Mouse (Mus musculus) embryonic facial prominence, embryonic 10.5 days (tissue): Measurements from ENCODE around the gene Tesk1. TPM values are rescaled to one million over a fixed set of nuclear protein-coding genes. Genes with fewer than 3 reads are reported as not detected.
A peak's percentile ranks its signal among the peaks of the same experiment; 100 is the strongest.

Experiments used
- DNase-seq: peaks from one replicate; pipeline ENCODE4 v3.0.0-alpha.2; 2017; ENCODE audit warnings: low spot score
- H3K27ac ChIP-seq: fragments of 300-500 bp; sonication (generic); replicated peaks from 2 replicates; pipeline ENCODE4 v1.5.1; 2016; ENCODE audit warnings: mild to moderate bottlenecking
- H3K27me3 ChIP-seq: fragments of 300-500 bp; sonication (generic); replicated peaks from 2 replicates; pipeline ENCODE4 v1.6.1; 2016; ENCODE audit warnings: low read depth, mild to moderate bottlenecking; ENCODE audit not compliant: poor library complexity, severe bottlenecking
- H3K36me3 ChIP-seq: fragments of 300-500 bp; sonication (generic); replicated peaks from 2 replicates; pipeline ENCODE4 v1.6.1; 2016; ENCODE audit warnings: mild to moderate bottlenecking, moderate library complexity
- H3K4me1 ChIP-seq: fragments of 300-500 bp; sonication (generic); 2 replicates; pipeline ENCODE4 v1.6.1; 2016
- H3K4me3 ChIP-seq: fragments of 300-500 bp; sonication (generic); 2 replicates; pipeline ENCODE4 v1.5.1; 2016; ENCODE audit warnings: mild to moderate bottlenecking, moderate library complexity
- H3K9me3 ChIP-seq: fragments of 300-500 bp; sonication (generic); 2 replicates; pipeline ENCODE4 v1.6.1; 2016; ENCODE audit warnings: mild to moderate bottlenecking
- WGBS: fragments of 180-500 bp; shearing (Covaris S2); methylation state at CpG from one replicate; pipeline ENCODE4 v1.1.7; 2016; 5-methylcytosine and 5-hydroxymethylcytosine counted together
- polyA plus RNA-seq: library from polyadenylated mRNA; unstranded; fragments of >200 nt; fragmentation: Nextera tagmentation; extraction: Ambion mirVana; gene quantifications from 2 replicates; pipeline ENCODE4 v1.2.1, GENCODE M21; 2016

Gene Tesk1
- polyA plus RNA-seq, 1 experiment from 2014 or later: 9.2 TPM

- Histone ChIP-seq H3K36me3 (peaks cover 65% of the 10 kb centered on the region), H3K4me3 (no peak overlapping the region), H3K27ac (no peak overlapping the region; the same call in 1 of the 2 replicates), H3K9me3 (no peaks in the 10 kb centered on the region), H3K27me3 (peaks cover 56% of the 10 kb centered on the region), H3K4me1 (peaks cover 27% of the 10 kb centered on the region)
- no peak for DNase-seq
- WGBS: 73% methylated on average over 28 of the region's 28 CpGs
These were observed 20.0 kb upstream of the Tesk1 start for GRCm38 (mm10) chr4:43421632-43422240.

GRCm38 (mm10) chr4:43423267-43423934 is 18.3 kb upstream of the Tesk1 start:
- no peak for DNase-seq
- Histone ChIP-seq H3K9me3 (no peaks in the 10 kb centered on the region), H3K4me1 (peaks cover 40% of the 10 kb centered on the region), H3K36me3 (peaks cover 56% of the 10 kb centered on the region), H3K27ac (no peak overlapping the region), H3K4me3 (no peak overlapping the region), H3K27me3 (peaks cover 73% of the 10 kb centered on the region)
- 91% methylated on average over 20 of the region's 20 CpGs for WGBS

- peaks cover 56% of the 10 kb centered on the region for H3K36me3 ChIP-seq
- no peak overlapping the region for H3K27ac ChIP-seq
- 86% methylated on average over 9 of the region's 9 CpGs for WGBS
- H3K27me3 ChIP-seq: peaks cover 80% of the 10 kb centered on the region
- H3K4me3 ChIP-seq: no peak overlapping the region
- H3K9me3 ChIP-seq: no peaks in the 10 kb centered on the region
- peaks cover 44% of the 10 kb centered on the region for H3K4me1 ChIP-seq
- DNase-seq: no peak
These were observed 17.7 kb upstream of the Tesk1 start for GRCm38 (mm10) chr4:43424072-43424471.

GRCm38 (mm10) chr4:43425197-43425596 is 16.5 kb upstream of the Tesk1 start:
- peaks cover 91% of the 10 kb centered on the region for H3K27me3 ChIP-seq
- no peak overlapping the region; the same call in 1 of the 2 replicates for H3K27ac ChIP-seq
- WGBS: 21% methylated on average over 14 of the region's 14 CpGs
- peak overlapping the region; percentile 45 for H3K4me3 ChIP-seq
- DNase-seq: peak; percentile 44
- H3K4me1 ChIP-seq: peaks cover 42% of the 10 kb centered on the region
- peaks cover 56% of the 10 kb centered on the region for H3K36me3 ChIP-seq
- H3K9me3 ChIP-seq: no peaks in the 10 kb centered on the region

- peak; percentile 34 for DNase-seq
- H3K4me3 ChIP-seq: peak overlapping the region; percentile 45
- no peaks in the 10 kb centered on the region for H3K9me3 ChIP-seq
- peaks cover 97% of the 10 kb centered on the region for H3K27me3 ChIP-seq
- 13% methylated on average over 31 of the region's 31 CpGs for WGBS
- peaks cover 42% of the 10 kb centered on the region for H3K4me1 ChIP-seq
- peaks cover 56% of the 10 kb centered on the region for H3K36me3 ChIP-seq
- H3K27ac ChIP-seq: no peak overlapping the region; the same call in 1 of the 2 replicates
These were observed 15.9 kb upstream of the Tesk1 start for GRCm38 (mm10) chr4:43425648-43426380.

GRCm38 (mm10) chr4:43426487-43426886 is 15.3 kb upstream of the Tesk1 start:
- no peaks in the 10 kb centered on the region for H3K9me3 ChIP-seq
- WGBS: 43% methylated on average over 10 of the region's 10 CpGs
- H3K27me3 ChIP-seq: peaks cover 96% of the 10 kb centered on the region
- H3K4me1 ChIP-seq: peaks cover 42% of the 10 kb centered on the region
- no peak overlapping the region for H3K4me3 ChIP-seq
- H3K27ac ChIP-seq: no peak overlapping the region
- H3K36me3 ChIP-seq: peaks cover 51% of the 10 kb centered on the region
- no peak for DNase-seq

GRCm38 (mm10) chr4:43427501-43428179 is 14.1 kb upstream of the Tesk1 start:
- no peak overlapping the region for H3K27ac ChIP-seq
- H3K4me1 ChIP-seq: peaks cover 42% of the 10 kb centered on the region
- H3K9me3 ChIP-seq: no peaks in the 10 kb centered on the region
- DNase-seq: no peak
- H3K36me3 ChIP-seq: peaks cover 40% of the 10 kb centered on the region
- 18% methylated on average over 23 of the region's 23 CpGs for WGBS
- H3K27me3 ChIP-seq: peaks cover 86% of the 10 kb centered on the region
- peak overlapping the region; percentile 42 for H3K4me3 ChIP-seq

- Histone ChIP-seq H3K36me3 (peaks cover 33% of the 10 kb centered on the region), H3K4me1 (peaks cover 42% of the 10 kb centered on the region), H3K4me3 (peak overlapping the region; percentile 42; the same call in 1 of the 2 replicates), H3K27me3 (peaks cover 79% of the 10 kb centered on the region), H3K9me3 (no peaks in the 10 kb centered on the region), H3K27ac (no peak overlapping the region)
- DNase-seq: no peak
- WGBS: 26% methylated on average over 16 of the region's 16 CpGs
These were observed 13.4 kb upstream of the Tesk1 start for GRCm38 (mm10) chr4:43428180-43428861.

GRCm38 (mm10) chr4:43428946-43429345 is 12.8 kb upstream of the Tesk1 start, which contains the start of gene Fam166b:
Fam166b (minus strand) TSS chr4:43429134.
- DNase-seq: peak; percentile 37
- Histone ChIP-seq H3K9me3 (no peaks in the 10 kb centered on the region), H3K36me3 (peaks cover 27% of the 10 kb centered on the region), H3K4me3 (peak within 1 kb of the TSS; percentile 42; the same call in 1 of the 2 replicates), H3K4me1 (peaks cover 45% of the 10 kb centered on the region), H3K27ac (no peak within 1 kb of the TSS), H3K27me3 (peaks cover 73% of the 10 kb centered on the region)
- 6% methylated on average over 10 of the region's 10 CpGs for WGBS

GRCm38 (mm10) chr4:43431690-43432089 is 10.0 kb upstream of the Tesk1 start:
- Histone ChIP-seq H3K9me3 (no peaks in the 10 kb centered on the region), H3K27ac (peak overlapping the region; percentile 58; the same call in 1 of the 2 replicates), H3K27me3 (peaks cover 45% of the 10 kb centered on the region), H3K4me3 (no peak overlapping the region), H3K4me1 (peaks cover 27% of the 10 kb centered on the region), H3K36me3 (peaks cover under 1% of the 10 kb centered on the region)
- WGBS: 4% methylated on average over 4 of the region's 4 CpGs
- peak; percentile 87 for DNase-seq

GRCm38 (mm10) chr4:43432832-43433231 is 8.9 kb upstream of the Tesk1 start:
- Histone ChIP-seq H3K36me3 (no peaks in the 10 kb centered on the region), H3K27me3 (peaks cover 34% of the 10 kb centered on the region), H3K4me3 (no peak overlapping the region), H3K9me3 (no peaks in the 10 kb centered on the region), H3K27ac (no peak overlapping the region), H3K4me1 (peaks cover 16% of the 10 kb centered on the region)
- DNase-seq: no peak
- WGBS: 88% methylated on average over 1 of the region's 1 CpGs
